Mouse (Mus musculus) small intestine, adult 2 months (tissue): ENCODE measurements around the gene Cdc42ep4.

Source experiments
- CTCF ChIP-seq: fragments of 200-500 bp; IDR thresholded peaks from 2 replicates; pipeline ENCODE4 v1.5.1; 2012; ENCODE audit warnings: low read depth, mild to moderate bottlenecking, control low read depth, inconsistent platforms, low read length, moderate library complexity, mixed read lengths; ENCODE audit not compliant: insufficient replicate concordance, insufficient read length; ENCODE audit errors: extremely low read depth
- POLR2A ChIP-seq: fragments of 200-500 bp; IDR thresholded peaks from 2 replicates; pipeline ENCODE4 v1.6.1; 2012; ENCODE audit warnings: low read depth, mild to moderate bottlenecking, control low read depth, inconsistent platforms, low read length, moderate library complexity

GRCm38 (mm10) chr11:113731945-113732612, 19.6 kb downstream of the Cdc42ep4 start:
- TF ChIP-seq CTCF (peak; percentile 18; the same call in 1 of the 2 replicates), POLR2A (no peak)
